Mouse (Mus musculus) bone marrow macrophage, adult 2 months (primary cell): ENCODE measurements at regions not wholly inside any gene's neighbourhood (a gene's known extent, or its start where the extent isn't known, plus 50 kb on each side); places are given as distances from the start of the nearest gene placed in this dataset.

Experiments used
- H3K27ac ChIP-seq: 2 replicates; pipeline ENCODE4 v1.5.1; 2012; ENCODE audit warnings: low read depth, low read length; ENCODE audit not compliant: insufficient read depth
- H3K4me1 ChIP-seq: 2 replicates; pipeline ENCODE4 v1.6.1; 2012; ENCODE audit warnings: low read length; ENCODE audit not compliant: control insufficient read depth, insufficient read depth
- H3K4me3 ChIP-seq: 2 replicates; pipeline ENCODE4 v1.5.1; 2012; ENCODE audit warnings: mild to moderate bottlenecking, low read length, moderate library complexity; ENCODE audit not compliant: insufficient read depth
- CTCF ChIP-seq: IDR thresholded peaks from 2 replicates; pipeline ENCODE4 v1.5.1; 2012; ENCODE audit warnings: low read depth, mild to moderate bottlenecking, low read length, moderate library complexity
- POLR2A ChIP-seq: IDR thresholded peaks from 2 replicates; pipeline ENCODE4 v1.6.1; 2012; ENCODE audit warnings: mild to moderate bottlenecking, low read depth, low read length, borderline replicate concordance

DNA sequence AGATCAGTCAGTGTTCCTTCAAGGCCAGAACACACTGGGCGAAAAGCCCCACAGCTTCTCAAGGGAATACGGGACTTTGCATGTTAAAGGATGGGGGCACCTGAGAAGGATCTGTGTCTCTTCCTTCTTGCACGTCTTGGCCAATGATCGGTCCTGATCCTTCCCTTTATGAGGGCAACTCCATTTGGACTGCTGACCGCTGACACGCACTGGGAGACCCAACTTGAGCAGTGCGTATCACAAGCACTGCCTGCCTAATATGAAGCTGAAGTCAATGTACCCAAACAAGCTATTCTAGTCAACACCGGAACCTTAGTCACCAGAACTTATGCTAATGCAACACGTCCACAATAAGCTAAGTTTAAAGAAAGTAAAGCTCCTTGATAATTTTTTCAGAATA, 543.7 kb upstream of the Map3k7 start:
- H3K4me1 ChIP-seq: no peaks in the 10 kb centered on the region
- no peak overlapping the region for H3K4me3 ChIP-seq
- no peak overlapping the region for H3K27ac ChIP-seq
- TF ChIP-seq CTCF: no peak
- TF ChIP-seq POLR2A: no peak

- Histone ChIP-seq H3K27ac (no peak overlapping the region), H3K4me3 (no peak overlapping the region), H3K4me1 (no peaks in the 10 kb centered on the region)
- TF ChIP-seq CTCF (no peak), POLR2A (no peak)
These were observed 542.5 kb upstream of the Map3k7 start for GRCm38 (mm10) chr4:31421386-31421785.

DNA sequence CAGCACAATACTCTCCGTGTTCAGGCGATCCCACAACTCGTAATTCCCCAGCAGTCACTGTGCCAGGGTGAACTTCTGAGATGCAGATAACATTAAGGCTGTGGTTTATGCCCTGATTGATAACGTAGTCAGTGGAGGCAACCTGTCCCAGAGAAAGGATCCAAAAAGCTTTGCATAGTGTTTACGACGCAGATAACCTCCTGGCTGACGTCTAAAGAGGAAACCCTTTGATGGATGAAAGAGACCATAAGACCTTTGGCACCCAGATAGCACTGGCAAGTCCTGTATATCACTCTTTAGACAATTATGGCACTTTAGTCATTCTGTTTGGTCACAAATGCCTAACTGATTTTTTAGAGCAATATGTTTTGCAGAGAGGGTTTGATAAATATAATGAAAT, 538.8 kb upstream of the Map3k7 start:
- TF ChIP-seq POLR2A: no peak
- TF ChIP-seq CTCF: no peak
- no peaks in the 10 kb centered on the region for H3K4me1 ChIP-seq

DNA sequence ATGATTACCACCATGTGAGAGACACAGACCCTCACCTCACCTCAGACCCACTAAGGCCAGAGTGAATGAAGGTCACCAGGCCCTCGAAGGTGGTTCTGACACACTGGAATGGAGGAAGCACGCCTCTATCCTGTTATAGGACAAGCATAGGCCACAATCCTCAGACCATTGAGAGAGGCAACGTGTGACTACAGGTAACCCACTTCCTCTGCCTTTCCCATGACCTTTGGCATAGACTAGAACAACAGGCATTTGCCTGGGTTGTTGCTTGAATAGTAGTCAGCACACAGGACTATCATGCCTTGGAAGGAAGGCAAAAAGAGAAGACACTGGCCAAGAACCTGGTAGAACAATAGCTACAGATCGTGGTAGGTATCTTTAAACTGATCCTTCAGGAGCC, 538.2 kb upstream of the Map3k7 start:
- TF ChIP-seq CTCF (no peak), POLR2A (no peak)
- no peak overlapping the region for H3K4me3 ChIP-seq
- H3K27ac ChIP-seq: no peak overlapping the region
- H3K4me1 ChIP-seq: no peaks in the 10 kb centered on the region

More for the DNA sequence above, 538.8 kb upstream of the Map3k7 start:
- no peak overlapping the region for H3K27ac ChIP-seq
- no peak overlapping the region for H3K4me3 ChIP-seq

DNA sequence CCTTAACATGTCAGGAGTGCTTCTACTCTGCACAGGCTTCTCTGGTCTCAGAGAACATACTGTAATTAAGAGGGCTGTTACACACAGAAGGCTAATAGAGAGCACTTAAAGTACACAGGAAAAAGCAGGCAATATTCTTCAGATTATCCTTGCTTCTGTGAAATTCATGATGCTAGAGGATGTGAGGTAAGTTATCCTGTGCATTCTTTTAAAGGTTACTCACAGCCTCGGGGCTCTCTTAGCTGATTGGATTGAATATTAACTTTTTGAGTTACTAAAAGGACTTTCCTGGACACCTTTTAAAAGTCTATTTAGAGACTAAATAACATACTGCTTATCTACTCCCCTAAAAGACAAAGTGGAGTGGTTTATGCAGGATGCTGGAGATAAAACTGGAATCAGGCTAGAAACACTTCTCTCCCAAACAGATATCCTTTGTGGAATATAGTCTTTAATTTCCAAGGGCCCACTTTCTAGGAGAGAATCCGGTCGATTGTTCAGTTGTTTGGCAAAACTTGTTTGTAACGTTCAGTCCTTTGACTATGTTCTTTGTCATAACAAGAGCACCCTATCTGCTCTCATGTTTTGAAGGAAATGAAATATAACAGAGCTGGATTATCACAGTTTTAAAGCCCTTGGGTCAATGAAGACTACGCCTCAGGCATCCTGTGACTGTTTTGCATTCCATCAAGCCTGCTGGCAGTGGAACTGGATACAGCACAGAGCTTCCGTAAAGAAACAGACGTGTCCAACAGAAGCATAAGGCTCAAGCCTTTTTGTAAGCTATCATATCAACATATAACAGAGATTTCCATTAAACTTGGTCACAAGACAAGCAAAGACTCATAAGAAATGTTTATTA, 537.5 kb upstream of the Map3k7 start:
- no peak for TF ChIP-seq CTCF
- no peak for TF ChIP-seq POLR2A
- no peak overlapping the region for H3K4me3 ChIP-seq
- no peaks in the 10 kb centered on the region for H3K4me1 ChIP-seq
- H3K27ac ChIP-seq: no peak overlapping the region

- TF ChIP-seq CTCF (no peak), POLR2A (no peak)
- no peak overlapping the region for H3K27ac ChIP-seq
- H3K4me1 ChIP-seq: no peaks in the 10 kb centered on the region
- H3K4me3 ChIP-seq: no peak overlapping the region
These were observed 530.0 kb upstream of the Map3k7 start for GRCm38 (mm10) chr4:31433943-31434342.

- no peak overlapping the region for H3K4me3 ChIP-seq
- no peak overlapping the region for H3K27ac ChIP-seq
- TF ChIP-seq POLR2A (no peak), CTCF (no peak)
- no peaks in the 10 kb centered on the region for H3K4me1 ChIP-seq
These were observed 509.0 kb upstream of the Map3k7 start for GRCm38 (mm10) chr4:31454898-31455297.

DNA sequence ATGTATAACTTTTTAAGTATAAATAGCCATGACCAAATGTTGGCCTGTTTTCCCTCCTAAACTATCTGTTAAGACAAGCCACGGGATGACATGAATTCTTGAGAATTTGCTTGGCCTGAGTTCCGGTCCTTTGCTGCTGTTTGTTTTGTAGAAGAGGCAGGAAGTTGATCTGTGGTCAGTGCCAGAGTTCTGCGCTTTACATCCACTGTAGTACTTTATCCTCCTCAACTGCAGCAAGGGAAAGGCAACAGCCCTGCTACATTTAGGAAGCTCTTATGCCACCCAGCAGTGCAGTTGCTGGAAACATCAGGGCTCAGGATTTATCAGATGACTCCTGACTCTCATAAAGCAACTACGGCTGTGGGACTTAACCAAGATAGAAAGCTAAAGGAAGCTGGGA, 508.4 kb upstream of the Map3k7 start:
- no peak for TF ChIP-seq POLR2A
- no peak for TF ChIP-seq CTCF
- Histone ChIP-seq H3K27ac (no peak overlapping the region), H3K4me1 (no peaks in the 10 kb centered on the region), H3K4me3 (no peak overlapping the region)

DNA sequence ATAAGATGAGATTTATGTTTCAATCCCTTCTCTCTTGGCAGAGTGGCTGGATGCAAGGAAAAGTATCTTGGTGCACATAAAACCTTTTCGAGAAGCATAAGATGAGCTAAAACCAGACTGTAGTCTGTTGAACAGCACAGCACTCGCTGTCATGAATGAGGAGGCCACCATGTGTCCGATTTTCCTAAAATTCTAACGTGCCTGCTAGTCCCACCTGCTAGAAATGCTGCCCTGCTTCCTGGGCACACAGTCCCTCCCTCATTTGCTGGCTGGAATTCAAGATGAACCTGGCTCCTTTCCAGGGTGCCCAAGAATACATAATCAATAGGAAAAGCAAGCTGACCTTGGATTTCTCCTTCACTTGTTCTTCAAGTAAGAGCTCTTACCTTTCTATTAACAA, 501.4 kb upstream of the Map3k7 start:
- no peak overlapping the region for H3K4me3 ChIP-seq
- H3K4me1 ChIP-seq: no peaks in the 10 kb centered on the region
- H3K27ac ChIP-seq: no peak overlapping the region
- no peak for TF ChIP-seq POLR2A
- no peak for TF ChIP-seq CTCF

- TF ChIP-seq POLR2A: no peak
- TF ChIP-seq CTCF: no peak
- H3K4me1 ChIP-seq: no peaks in the 10 kb centered on the region
- H3K4me3 ChIP-seq: no peak overlapping the region
- no peak overlapping the region for H3K27ac ChIP-seq
These were observed 500.7 kb upstream of the Map3k7 start for GRCm38 (mm10) chr4:31463130-31463698.

- no peak for TF ChIP-seq POLR2A
- no peak for TF ChIP-seq CTCF
- no peaks in the 10 kb centered on the region for H3K4me1 ChIP-seq
- no peak overlapping the region for H3K4me3 ChIP-seq
- H3K27ac ChIP-seq: no peak overlapping the region
These were observed 495.6 kb upstream of the Map3k7 start for GRCm38 (mm10) chr4:31468306-31468705.
